Mouse (Mus musculus) forebrain, embryonic 12.5 days (tissue): Measurements from ENCODE around the gene Gtf2h1. TPM values are rescaled to one million over a fixed set of nuclear protein-coding genes. Genes with fewer than 3 reads are reported as not detected.

Experiments used
- ATAC-seq: fragments of 200-750 bp; cut with Nextera tagmentation; 2 replicates; pipeline ENCODE4 v1.8.0; 2017; ENCODE audit warnings: moderate TSS enrichment; ENCODE audit not compliant: low FRiP score
- H3K27ac ChIP-seq: fragments of 300-500 bp; sonication (generic); 2 replicates; pipeline ENCODE4 v1.5.1; 2016; ENCODE audit warnings: mild to moderate bottlenecking
- H3K27me3 ChIP-seq: fragments of 300-500 bp; sonication (generic); 2 replicates; pipeline ENCODE4 v1.6.1; 2016; ENCODE audit warnings: mild to moderate bottlenecking
- H3K36me3 ChIP-seq: fragments of 300-500 bp; sonication (generic); replicated peaks from 2 replicates; pipeline ENCODE4 v1.6.1; 2016; ENCODE audit warnings: mild to moderate bottlenecking
- H3K4me1 ChIP-seq: fragments of 300-500 bp; sonication (generic); 2 replicates; pipeline ENCODE4 v1.6.1; 2016
- H3K4me2 ChIP-seq: fragments of 300-500 bp; sonication (generic); 2 replicates; pipeline ENCODE4 v1.6.1; 2016; ENCODE audit warnings: mild to moderate bottlenecking, moderate library complexity
- H3K4me3 ChIP-seq: fragments of 300-500 bp; sonication (generic); replicated peaks from 2 replicates; pipeline ENCODE4 v1.5.1; 2016; ENCODE audit warnings: mild to moderate bottlenecking
- H3K9ac ChIP-seq: fragments of 300-500 bp; sonication (generic); 2 replicates; pipeline ENCODE4 v1.6.1; 2016; ENCODE audit warnings: mild to moderate bottlenecking
- H3K9me3 ChIP-seq: fragments of 300-500 bp; sonication (generic); 2 replicates; pipeline ENCODE4 v1.6.1; 2016
- WGBS: fragments of 180-500 bp; shearing (Covaris S2); methylation state at CpG from one replicate; pipeline ENCODE4 v1.1.7; 2016; 5-methylcytosine and 5-hydroxymethylcytosine counted together
- polyA plus RNA-seq: library from polyadenylated mRNA; unstranded; fragments of >200 nt; fragmentation: Nextera tagmentation; extraction: Ambion mirVana; gene quantifications from 2 replicates; pipeline ENCODE4 v1.2.1, GENCODE M21; 2016

Gene Gtf2h1
- polyA plus RNA-seq, 1 experiment from 2014 or later: 52.6 TPM

DNA sequence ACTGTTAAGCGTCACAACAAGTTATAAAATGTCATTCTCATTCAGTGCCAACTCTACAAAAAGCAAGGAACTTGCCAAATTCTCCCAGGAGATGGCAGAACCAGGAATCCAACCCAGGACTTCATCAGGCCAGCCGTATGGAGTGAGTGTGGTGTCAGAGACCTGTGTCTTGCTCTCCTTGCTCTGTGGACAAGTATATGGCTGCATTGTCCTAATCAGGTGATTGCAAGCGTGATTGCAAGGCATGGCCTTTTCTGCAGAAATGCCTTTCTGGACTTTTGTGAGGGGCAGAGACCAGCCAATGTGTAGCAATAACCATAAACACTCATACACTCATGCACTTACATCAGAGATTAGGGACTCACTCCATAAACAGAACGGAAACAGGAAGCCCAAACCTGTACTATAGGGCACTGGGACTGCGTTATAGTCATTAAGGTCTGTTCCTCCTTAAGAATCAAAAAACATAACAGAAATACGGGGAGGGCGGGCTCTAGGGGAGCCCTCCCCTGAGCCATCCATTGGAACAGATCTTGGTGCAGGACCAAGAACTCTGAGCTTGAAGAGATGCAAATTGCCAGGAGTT, 37.9 kb downstream of the Gtf2h1 start:
- no peak for ATAC-seq
- Histone ChIP-seq H3K4me3 (no peak overlapping the region), H3K4me1 (peaks cover 18% of the 10 kb centered on the region), H3K9ac (no peak overlapping the region), H3K9me3 (no peaks in the 10 kb centered on the region), H3K27ac (no peak overlapping the region), H3K27me3 (no peaks in the 10 kb centered on the region), H3K36me3 (no peaks in the 10 kb centered on the region), H3K4me2 (no peak overlapping the region)
- WGBS: 88% methylated on average over 7 of the region's 7 CpGs

- no peaks in the 10 kb centered on the region for H3K36me3 ChIP-seq
- H3K9me3 ChIP-seq: no peaks in the 10 kb centered on the region
- 30% methylated on average over 13 of the region's 14 CpGs for WGBS
- 0 out of 2 replicates have a peak overlapping the region, but pooled peaks have one; percentile 25 for H3K27ac ChIP-seq
- no peak overlapping the region for H3K4me3 ChIP-seq
- no peak overlapping the region for H3K4me2 ChIP-seq
- H3K27me3 ChIP-seq: peaks cover 3% of the 10 kb centered on the region; the same call in 1 of the 2 replicates
- 0 out of 2 replicates have a peak, but pooled peaks have one; percentile 20 for ATAC-seq
- H3K9ac ChIP-seq: peak overlapping the region; percentile 47; the same call in 1 of the 2 replicates
- peaks cover 25% of the 10 kb centered on the region for H3K4me1 ChIP-seq
Measured at GRCm38 (mm10) chr7:46834994-46835610, 39.2 kb downstream of the Gtf2h1 start.

GRCm38 (mm10) chr7:46836357-46836756, 40.5 kb downstream of the Gtf2h1 start:
- H3K9me3 ChIP-seq: no peaks in the 10 kb centered on the region
- H3K27ac ChIP-seq: no peak overlapping the region
- no peaks in the 10 kb centered on the region for H3K36me3 ChIP-seq
- H3K27me3 ChIP-seq: peaks cover 10% of the 10 kb centered on the region
- no peak overlapping the region for H3K9ac ChIP-seq
- H3K4me2 ChIP-seq: no peak overlapping the region
- 84% methylated on average over 5 of the region's 5 CpGs for WGBS
- no peak overlapping the region for H3K4me3 ChIP-seq
- no peak for ATAC-seq
- peaks cover 25% of the 10 kb centered on the region for H3K4me1 ChIP-seq

DNA sequence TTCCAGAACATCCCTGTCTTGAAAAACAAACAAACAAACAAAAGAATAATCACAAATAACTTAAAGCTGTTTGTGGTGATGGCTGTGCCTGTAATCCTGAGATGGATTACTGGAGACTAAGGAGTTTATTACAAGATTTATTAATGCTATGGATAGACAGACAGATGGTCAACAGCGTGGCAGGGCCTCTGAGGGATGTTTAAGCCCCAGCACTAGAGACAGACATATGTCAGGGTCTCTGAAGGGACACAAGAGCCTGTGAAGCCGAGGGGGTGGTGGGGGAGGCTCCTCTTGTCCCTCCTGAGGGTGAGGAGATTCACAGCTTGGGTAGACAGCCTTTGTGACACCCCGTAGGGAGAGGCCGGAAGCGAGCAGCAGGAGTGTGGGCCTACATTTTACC, 41.2 kb downstream of the Gtf2h1 start:
- H3K36me3 ChIP-seq: no peaks in the 10 kb centered on the region
- H3K9ac ChIP-seq: no peak overlapping the region
- no peak overlapping the region for H3K4me3 ChIP-seq
- H3K4me2 ChIP-seq: no peak overlapping the region
- no peak for ATAC-seq
- peaks cover 25% of the 10 kb centered on the region for H3K4me1 ChIP-seq
- H3K27ac ChIP-seq: no peak overlapping the region
- 44% methylated on average over 5 of the region's 5 CpGs for WGBS
- no peaks in the 10 kb centered on the region for H3K9me3 ChIP-seq
- H3K27me3 ChIP-seq: peaks cover 16% of the 10 kb centered on the region

DNA sequence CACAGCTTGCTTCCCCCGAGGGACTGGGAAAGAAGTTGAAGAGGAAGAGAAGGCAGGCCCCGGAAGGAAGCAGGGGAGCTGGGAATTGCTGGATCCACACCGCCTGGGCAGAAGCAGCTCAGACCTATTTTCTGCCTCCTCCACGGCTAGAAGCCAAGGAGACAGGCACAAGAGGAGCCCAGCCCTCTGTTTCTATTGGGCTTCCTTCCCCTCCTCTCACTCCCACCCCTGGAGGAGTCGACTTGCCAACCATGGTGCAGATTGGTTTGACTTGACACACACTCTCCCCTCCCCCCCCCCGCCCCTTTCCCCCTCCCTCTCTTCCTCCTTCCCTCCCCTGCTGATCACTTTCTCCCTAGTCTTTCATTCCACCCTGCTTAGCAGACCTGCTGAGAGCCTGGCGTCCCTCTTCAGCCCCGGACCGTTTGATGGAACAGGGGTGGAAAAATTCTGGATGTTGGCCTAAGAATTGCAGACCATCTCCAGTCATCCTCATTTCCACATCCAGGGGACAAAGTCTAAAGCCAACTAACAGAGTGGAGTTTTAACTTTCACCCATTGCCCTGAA, 42.3 kb downstream of the Gtf2h1 start:
- ATAC-seq: no peak
- H3K9ac ChIP-seq: no peak overlapping the region
- peaks cover 25% of the 10 kb centered on the region for H3K4me1 ChIP-seq
- H3K27me3 ChIP-seq: peaks cover 16% of the 10 kb centered on the region
- H3K36me3 ChIP-seq: no peaks in the 10 kb centered on the region
- H3K4me2 ChIP-seq: no peak overlapping the region
- WGBS: 5% methylated on average over 8 of the region's 9 CpGs
- H3K9me3 ChIP-seq: no peaks in the 10 kb centered on the region
- no peak overlapping the region for H3K4me3 ChIP-seq
- H3K27ac ChIP-seq: no peak overlapping the region

GRCm38 (mm10) chr7:46838891-46839302, 43.0 kb downstream of the Gtf2h1 start:
- Histone ChIP-seq H3K4me3 (no peak overlapping the region), H3K4me1 (peaks cover 25% of the 10 kb centered on the region), H3K4me2 (peak overlapping the region; percentile 21; the same call in 1 of the 2 replicates), H3K9ac (no peak overlapping the region), H3K27me3 (peaks cover 16% of the 10 kb centered on the region), H3K36me3 (no peaks in the 10 kb centered on the region), H3K9me3 (no peaks in the 10 kb centered on the region), H3K27ac (no peak overlapping the region)
- peak; percentile 50; the same call in 1 of the 2 replicates for ATAC-seq
- WGBS: 11% methylated on average over 8 of the region's 8 CpGs

DNA sequence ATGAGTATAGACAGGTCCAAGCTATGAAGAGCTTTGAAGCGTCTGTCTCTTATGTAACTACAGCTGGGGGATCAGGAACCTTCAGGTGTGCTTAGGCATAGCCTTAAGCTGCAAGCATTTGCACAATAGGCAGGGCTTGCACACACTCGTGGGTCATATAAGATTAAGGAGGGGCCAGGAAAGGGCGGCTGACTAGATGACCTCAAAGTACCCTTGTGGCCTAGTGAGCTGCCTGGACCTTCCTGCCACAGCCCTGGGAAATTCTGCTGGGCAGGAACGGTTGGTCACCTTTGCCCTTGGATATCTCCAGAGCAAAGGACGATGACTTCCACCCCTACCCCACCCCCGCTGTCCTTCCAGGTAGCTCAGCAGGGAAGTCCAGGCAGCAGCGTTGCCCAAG, 43.5 kb downstream of the Gtf2h1 start:
- 35% methylated on average over 7 of the region's 7 CpGs for WGBS
- no peak overlapping the region for H3K4me3 ChIP-seq
- no peak overlapping the region for H3K4me2 ChIP-seq
- H3K9ac ChIP-seq: no peak overlapping the region
- H3K36me3 ChIP-seq: no peaks in the 10 kb centered on the region
- no peak for ATAC-seq
- no peak overlapping the region for H3K27ac ChIP-seq
- H3K27me3 ChIP-seq: peaks cover 16% of the 10 kb centered on the region
- H3K4me1 ChIP-seq: peaks cover 25% of the 10 kb centered on the region
- no peaks in the 10 kb centered on the region for H3K9me3 ChIP-seq

- Histone ChIP-seq H3K36me3 (no peaks in the 10 kb centered on the region), H3K27me3 (peaks cover 16% of the 10 kb centered on the region), H3K4me1 (peaks cover 26% of the 10 kb centered on the region), H3K4me2 (no peak overlapping the region), H3K9me3 (no peaks in the 10 kb centered on the region), H3K4me3 (no peak overlapping the region), H3K27ac (no peak overlapping the region), H3K9ac (no peak overlapping the region)
- 72% methylated on average over 5 of the region's 5 CpGs for WGBS
- ATAC-seq: no peak
Measured at GRCm38 (mm10) chr7:46839861-46840260, 44.0 kb downstream of the Gtf2h1 start.

GRCm38 (mm10) chr7:46840326-46840725, 44.4 kb downstream of the Gtf2h1 start:
- 55% methylated on average over 4 of the region's 4 CpGs for WGBS
- H3K9me3 ChIP-seq: no peaks in the 10 kb centered on the region
- H3K27me3 ChIP-seq: peaks cover 16% of the 10 kb centered on the region
- no peak overlapping the region for H3K4me3 ChIP-seq
- no peak overlapping the region for H3K27ac ChIP-seq
- H3K4me1 ChIP-seq: peaks cover 26% of the 10 kb centered on the region
- no peaks in the 10 kb centered on the region for H3K36me3 ChIP-seq
- H3K4me2 ChIP-seq: no peak overlapping the region
- no peak overlapping the region for H3K9ac ChIP-seq
- ATAC-seq: no peak

DNA sequence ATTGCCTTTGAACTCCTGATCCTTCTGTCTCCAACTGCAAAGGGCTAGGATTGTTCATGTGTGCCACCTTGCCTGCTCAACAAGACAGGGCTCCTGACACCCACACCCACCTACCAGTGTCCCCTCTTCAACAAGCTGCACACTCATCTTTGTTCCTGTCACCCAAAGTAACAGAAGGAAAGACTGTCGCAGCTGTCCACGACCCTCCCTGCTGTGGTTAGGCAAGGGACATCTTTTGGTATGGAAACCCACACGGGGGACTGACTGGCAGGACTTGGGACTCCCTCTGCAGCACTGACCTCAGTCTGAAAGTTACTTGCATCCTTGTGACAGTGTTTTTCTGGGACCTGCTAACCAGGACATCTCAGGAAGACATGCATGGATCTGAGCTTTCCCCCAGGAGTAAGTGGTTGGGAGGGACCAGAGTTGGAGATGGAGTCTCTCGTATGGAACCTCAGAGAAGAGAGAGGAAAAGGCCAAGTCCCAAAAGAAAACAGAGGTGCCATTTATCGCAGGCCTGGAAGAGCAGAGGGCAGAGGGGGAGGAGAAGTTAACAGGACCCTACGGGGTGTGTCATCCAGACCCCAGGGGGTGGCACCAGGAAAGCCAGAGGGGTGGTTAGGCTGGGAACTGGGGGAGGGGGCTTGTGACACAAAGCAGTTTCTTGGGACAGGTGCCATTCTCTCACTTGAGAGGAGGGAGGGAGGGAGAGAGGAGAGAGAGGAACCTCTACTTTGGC, 45.1 kb downstream of the Gtf2h1 start, which contains the start of gene Ldha:
Gene Ldha, plus strand, starts transcription at position 689 of the 739 bp plus-strand sequence.
- 31% methylated on average over 6 of the region's 6 CpGs for WGBS
- ATAC-seq: no peak
- Histone ChIP-seq H3K9me3 (no peaks in the 10 kb centered on the region), H3K27me3 (peaks cover 16% of the 10 kb centered on the region), H3K27ac (no peak within 1 kb of the TSS), H3K36me3 (no peaks in the 10 kb centered on the region), H3K4me3 (no peak within 1 kb of the TSS), H3K4me2 (no peak within 1 kb of the TSS), H3K4me1 (peaks cover 25% of the 10 kb centered on the region), H3K9ac (no peak within 1 kb of the TSS)

DNA sequence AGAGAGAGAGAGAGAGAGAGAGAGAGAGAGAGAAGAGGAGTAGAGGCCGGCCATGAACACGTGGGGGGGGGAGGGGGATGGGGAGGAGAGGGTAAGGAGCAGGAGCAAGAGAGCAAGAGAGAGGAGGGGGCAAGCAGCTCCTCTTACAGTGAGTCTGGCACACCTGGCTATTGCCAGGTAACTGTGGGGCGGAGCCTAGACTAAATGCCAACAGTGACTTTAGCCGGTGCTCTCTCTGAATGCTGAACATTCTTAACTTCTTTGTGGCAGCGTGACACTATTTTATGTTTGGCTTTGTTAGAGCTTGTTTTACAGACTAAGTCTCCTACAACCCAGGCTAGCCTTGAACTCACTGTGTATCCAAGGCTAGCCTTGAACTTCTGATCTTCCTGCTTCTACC, 46.4 kb downstream of the Gtf2h1 start:
- ATAC-seq: no peak
- Histone ChIP-seq H3K4me1 (peaks cover 32% of the 10 kb centered on the region), H3K27me3 (peaks cover 16% of the 10 kb centered on the region), H3K4me3 (no peak overlapping the region), H3K36me3 (no peaks in the 10 kb centered on the region), H3K4me2 (no peak overlapping the region), H3K9ac (no peak overlapping the region), H3K27ac (no peak overlapping the region), H3K9me3 (no peaks in the 10 kb centered on the region)
- 33% methylated on average over 5 of the region's 5 CpGs for WGBS

DNA sequence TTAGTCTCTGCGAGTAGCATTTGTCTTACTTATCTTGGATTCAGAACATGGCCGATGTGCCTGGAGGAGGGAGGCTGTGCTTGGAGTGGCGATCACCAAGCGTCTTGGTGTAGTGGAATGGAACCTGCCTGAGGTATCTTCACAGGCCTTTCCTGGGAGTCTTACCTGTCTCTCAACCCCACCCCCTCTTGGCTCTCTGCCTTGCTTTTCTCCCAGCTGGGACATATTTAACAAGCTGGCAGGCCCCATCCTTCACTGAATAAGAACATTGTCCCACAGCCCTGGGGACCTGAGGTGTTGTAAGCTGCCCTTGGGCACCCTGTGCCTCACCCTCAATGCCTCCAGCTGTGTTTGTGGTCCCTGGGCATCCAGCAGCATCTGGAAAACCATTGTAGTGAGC, 47.7 kb downstream of the Gtf2h1 start:
- Histone ChIP-seq H3K9ac (no peak overlapping the region), H3K36me3 (peaks cover 3% of the 10 kb centered on the region), H3K9me3 (no peaks in the 10 kb centered on the region), H3K27ac (no peak overlapping the region), H3K4me1 (peaks cover 27% of the 10 kb centered on the region), H3K27me3 (peaks cover 16% of the 10 kb centered on the region), H3K4me2 (no peak overlapping the region), H3K4me3 (no peak overlapping the region)
- no peak for ATAC-seq
- WGBS: 84% methylated on average over 4 of the region's 4 CpGs
